In the genomic region with DNA sequence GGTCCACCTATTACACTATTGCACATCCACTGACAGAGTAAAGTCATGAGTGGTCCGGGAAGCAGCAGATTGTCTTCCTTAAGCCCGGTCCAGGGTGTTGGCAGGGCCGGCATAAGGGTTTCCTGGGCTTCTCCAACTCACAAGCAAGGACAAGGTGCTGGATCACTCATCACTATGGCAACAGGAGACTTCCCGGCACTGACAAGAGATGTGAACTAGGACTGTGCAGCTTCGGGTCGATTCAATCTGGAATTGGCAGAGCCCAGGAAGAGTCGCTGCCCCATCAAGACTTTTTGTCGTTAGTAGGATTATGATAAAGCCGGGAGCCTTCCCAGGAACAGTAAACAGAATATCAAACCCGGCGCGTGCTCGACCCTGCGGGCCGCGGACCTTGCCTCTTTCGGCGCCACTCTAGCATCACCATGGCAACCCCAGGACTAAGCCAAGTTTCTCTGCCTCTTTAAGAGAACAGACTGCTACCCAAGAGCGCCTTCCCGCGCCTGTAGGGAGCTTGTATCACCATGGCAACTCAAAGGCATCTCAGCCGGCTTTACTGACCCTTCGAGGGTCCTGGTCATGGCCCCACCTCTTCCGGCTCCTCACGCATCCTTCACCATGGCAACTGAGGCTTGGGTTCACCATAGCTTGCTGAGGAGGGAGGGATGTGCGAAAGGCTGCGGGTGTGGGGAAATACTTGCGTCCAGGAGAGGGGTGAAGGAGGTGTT, we compare ENCODE assay signal across 8 mouse cellular contexts.
DNase-seq lines count a peak whose midpoint lies in the region; ATAC-seq and TF ChIP-seq lines count a peak whose summit lies in the region.
"Had no signal": no experiment of that assay in that cellular context is flagged by ENCODE, and none has a peak within 500 bp of the region (broad histone marks: within the 10 kb centered on the region; RNA-seq: fewer than 3 reads in every experiment).

No protein-coding gene starts in this region.

- peak overlapping the region; percentile 69 for H3K4me2 ChIP-seq in forebrain, embryonic 12.5 days

- no peak for TF ChIP-seq POLR2A in kidney, adult 2 months (IDR thresholded peaks at IDR 0.05; ENCODE audit: low read depth, low read length)

- peaks cover 21% of the 10 kb centered on the region for H3K4me1 ChIP-seq in forebrain, embryonic 12.5 days
- no peaks in the 10 kb centered on the region for H3K4me1 ChIP-seq in kidney, adult 2 months (ENCODE audit: control insufficient read depth, insufficient read depth, low read length)

- H3K27me3 ChIP-seq in forebrain, embryonic 12.5 days = peaks cover 12% of the 10 kb centered on the region; the same call in 1 of the 2 replicates
- no peaks in the 10 kb centered on the region; the same call in 1 of the 2 replicates for H3K27me3 ChIP-seq in kidney, adult 2 months (replicated peaks; ENCODE audit: control insufficient read depth, insufficient read depth, low read length)

- H3K36me3 ChIP-seq in forebrain, embryonic 12.5 days (replicated peaks) = no peaks in the 10 kb centered on the region
- H3K36me3 ChIP-seq in kidney, adult 2 months (ENCODE audit: control insufficient read depth, insufficient read depth, low read length) = no peaks in the 10 kb centered on the region

- intact Hi-C loops in left cerebral cortex, postnatal 4 days (cut with DNase I) = loop anchor here (5.0 kb wide), 1 partner anchor 83 kb away; no protein-coding TSS in a partner anchor

- no peak for TF ChIP-seq CTCF in kidney, adult 2 months (conservative IDR thresholded peaks at IDR 0.05; ENCODE audit: insufficient read depth, insufficient read length, low read depth, low read length)

- peak; percentile 94 for DNase-seq in R1 (ENCODE audit: low read depth, low spot score)
- DNase-seq in kidney, adult 2 months = peak; percentile 40
- peak; percentile 76 for DNase-seq in left cerebral cortex, postnatal 4 days
- peak; percentile 81 for DNase-seq in right cerebral cortex, adult 18-20 months
- no peak for DNase-seq in thymus, postnatal 14 days

- peak overlapping the region; percentile 47 for H3K9ac ChIP-seq in forebrain, embryonic 12.5 days

- no peaks in the 10 kb centered on the region for H3K9me3 ChIP-seq in forebrain, embryonic 12.5 days

- ATAC-seq in cerebellum, adult (ENCODE audit: insufficient number of reproducible peaks, low FRiP score, low TSS enrichment) = peak; percentile 82
- ATAC-seq in forebrain, embryonic 12.5 days (ENCODE audit: low FRiP score) = peak; percentile 97

- peak overlapping the region; percentile 79 for H3K27ac ChIP-seq in forebrain, embryonic 12.5 days
- no peak overlapping the region for H3K27ac ChIP-seq in kidney, adult 2 months (ENCODE audit: insufficient read depth, low read depth, low read length)

- under 1% methylated on average over 28 of the region's 28 CpGs for WGBS in forebrain, embryonic 12.5 days
- WGBS in kidney, adult 2 months = 3% methylated on average over 28 of the region's 28 CpGs

- H3K4me3 ChIP-seq in forebrain, embryonic 12.5 days (replicated peaks) = peak overlapping the region; percentile 42
- H3K4me3 ChIP-seq in kidney, adult 2 months (ENCODE audit: insufficient read depth, low read depth, low read length) = no peak overlapping the region
- H3K4me3 ChIP-seq: erythroblast, embryonic 14.5 days had no signal
